Mouse (Mus musculus): ENCODE measurements around the gene Ret.

Ret gene

GRCm38 (mm10) chr6:118197440-118197975, at the start of gene Ret:
Ret (minus strand) TSS chr6:118197718.
- no peak for DNase-seq

- no peak for DNase-seq
Observed at GRCm38 (mm10) chr6:118247161-118247560, 49.6 kb upstream of the Ret start.

- no peak for DNase-seq
Observed at GRCm38 (mm10) chr6:118244106-118244505, 46.6 kb upstream of the Ret start.

DNA sequence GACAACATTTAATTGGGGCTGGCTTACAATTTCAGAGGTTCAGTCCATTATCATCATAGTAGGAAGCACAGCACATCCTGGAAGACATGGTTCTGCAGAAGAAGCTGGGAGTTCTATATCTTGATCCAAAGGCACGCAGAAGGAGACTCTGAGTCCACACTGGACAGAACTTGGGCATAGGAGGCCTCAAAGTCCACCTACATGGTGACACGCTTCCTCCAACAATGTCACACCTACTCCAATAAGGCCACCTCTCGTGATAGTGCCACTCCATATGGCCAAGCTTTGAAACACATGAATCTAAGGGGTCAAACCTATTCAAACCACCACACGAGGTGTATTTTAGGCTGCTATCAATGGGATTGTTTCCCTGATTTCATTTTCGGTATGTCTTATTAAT, 45.4 kb upstream of the Ret start:
- no peak for DNase-seq

GRCm38 (mm10) chr6:118226072-118226471, 28.6 kb upstream of the Ret start:
- DNase-seq, result no peak

DNA sequence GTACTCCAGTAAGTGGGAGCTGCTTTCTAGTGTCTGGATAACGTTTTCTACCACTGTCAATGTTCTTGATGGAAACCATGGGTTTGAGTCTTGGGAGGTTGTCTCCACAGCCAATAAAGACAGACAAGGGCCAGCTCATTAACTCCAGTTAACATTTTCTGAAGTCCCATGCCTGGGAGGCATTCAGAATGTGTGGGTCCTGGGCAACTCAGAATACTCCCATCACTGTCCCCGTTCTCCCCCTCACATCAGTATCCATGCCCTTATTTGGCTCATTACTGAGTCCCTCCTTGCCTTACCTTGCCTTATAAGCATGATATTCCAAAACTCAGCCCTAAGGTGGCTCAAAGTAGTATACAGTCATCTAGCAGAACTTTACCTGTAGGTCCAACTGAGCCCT, 25.0 kb upstream of the Ret start:
- no peak for DNase-seq

- no peak for DNase-seq
Observed at GRCm38 (mm10) chr6:118215676-118216075, 18.2 kb upstream of the Ret start.

DNA sequence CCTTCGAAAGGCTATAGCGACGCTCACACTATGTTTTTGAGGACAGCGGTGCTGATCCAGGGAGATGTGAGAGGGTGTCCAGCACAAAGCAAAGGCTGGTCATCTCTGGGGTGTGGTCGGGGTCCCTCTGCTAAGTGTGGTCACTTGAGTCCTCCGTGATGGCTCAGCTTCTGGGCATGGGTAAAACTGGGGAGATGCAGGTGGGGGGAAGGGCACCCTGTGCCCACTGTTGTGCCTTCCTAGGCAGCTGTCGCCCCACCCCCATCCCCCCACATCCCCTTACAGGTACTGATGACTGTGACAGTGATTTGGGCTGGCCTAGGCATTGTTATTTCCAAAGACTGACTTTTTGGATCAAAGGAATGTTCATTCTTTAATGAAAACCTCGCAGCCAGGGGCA, 10.8 kb upstream of the Ret start:
- DNase-seq, result no peak

- DNase-seq, result no peak
Observed at GRCm38 (mm10) chr6:118206386-118206785, 8.9 kb upstream of the Ret start.

GRCm38 (mm10) chr6:118205176-118205890, 7.8 kb upstream of the Ret start:
- DNase-seq, result no peak

DNA sequence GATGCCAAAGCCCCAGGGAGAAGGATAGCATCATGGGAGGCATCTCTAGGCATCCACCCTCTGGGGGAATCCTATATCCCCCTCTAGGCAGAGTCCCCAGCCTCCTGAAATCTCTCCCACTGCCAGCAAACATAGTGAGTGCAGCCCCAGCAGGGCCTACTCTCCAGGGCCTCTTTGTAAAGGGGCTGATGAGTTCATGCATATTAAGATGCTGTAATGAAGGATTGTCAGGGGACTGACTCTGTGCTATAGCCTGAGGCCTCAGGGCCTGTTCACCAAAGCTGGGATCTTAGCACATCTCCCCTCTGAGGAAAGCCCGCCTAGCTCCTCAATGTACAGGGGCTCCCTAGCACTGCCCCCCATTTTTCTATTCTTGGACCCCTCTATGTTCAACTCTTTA, 6.6 kb upstream of the Ret start:
- DNase-seq, result no peak

DNA sequence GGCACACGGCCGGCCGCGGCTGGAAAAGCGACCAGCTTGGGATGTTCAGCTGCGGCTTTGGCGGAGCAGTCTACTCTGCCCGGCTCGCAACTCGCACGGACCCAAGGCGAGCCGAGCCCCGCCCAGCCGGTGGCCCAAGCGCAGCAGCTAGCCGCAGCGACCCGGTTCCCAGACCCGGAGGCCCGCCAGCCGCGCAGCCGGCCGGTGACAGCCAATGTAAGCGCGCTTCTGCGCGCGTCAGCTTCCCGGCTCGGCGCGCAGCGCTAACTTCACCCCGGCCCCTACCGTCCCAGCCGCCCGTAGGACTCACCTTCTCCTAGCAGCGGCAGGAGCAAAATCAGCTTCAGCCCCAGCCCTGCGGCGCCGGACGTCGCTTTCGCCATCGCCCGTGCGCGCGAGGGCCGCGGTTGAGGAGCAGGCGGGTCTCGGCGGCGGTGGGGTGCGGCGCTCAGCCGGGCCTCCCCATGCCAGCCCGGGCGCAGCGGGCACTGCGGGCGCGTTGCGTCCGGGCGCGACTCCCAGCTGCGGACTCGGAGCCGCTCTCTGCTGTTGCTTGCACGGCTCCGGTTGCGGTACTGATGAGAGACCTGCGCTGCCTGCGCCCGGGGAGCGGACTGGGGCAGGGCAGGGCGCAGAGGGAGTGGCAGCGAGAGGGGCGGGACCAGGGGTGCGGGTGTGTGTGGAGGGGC, 623 bp downstream of the Ret start:
- no peak for DNase-seq

DNA sequence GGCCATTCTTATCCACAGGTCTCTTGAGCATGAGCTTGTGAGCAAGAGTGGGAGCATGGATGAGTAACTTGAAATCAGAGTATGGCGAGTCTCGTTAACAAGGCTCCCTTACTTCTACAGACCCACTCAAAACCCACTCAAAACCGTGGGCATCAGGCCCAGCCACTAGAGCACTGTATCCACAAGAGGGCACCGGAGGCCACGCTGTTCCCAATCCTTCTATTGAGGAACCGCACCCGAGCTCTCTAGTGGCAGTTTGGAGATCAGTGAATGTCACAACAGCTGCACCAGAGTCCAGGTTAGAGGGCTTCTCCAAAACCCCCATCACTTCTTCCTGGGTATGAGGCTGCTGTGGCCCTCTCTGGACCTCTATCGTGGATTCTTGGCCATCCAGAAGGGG, 2.4 kb downstream of the Ret start:
- DNase-seq, result no peak

GRCm38 (mm10) chr6:118192882-118193281, 4.6 kb downstream of the Ret start:
- DNase-seq, result no peak

DNA sequence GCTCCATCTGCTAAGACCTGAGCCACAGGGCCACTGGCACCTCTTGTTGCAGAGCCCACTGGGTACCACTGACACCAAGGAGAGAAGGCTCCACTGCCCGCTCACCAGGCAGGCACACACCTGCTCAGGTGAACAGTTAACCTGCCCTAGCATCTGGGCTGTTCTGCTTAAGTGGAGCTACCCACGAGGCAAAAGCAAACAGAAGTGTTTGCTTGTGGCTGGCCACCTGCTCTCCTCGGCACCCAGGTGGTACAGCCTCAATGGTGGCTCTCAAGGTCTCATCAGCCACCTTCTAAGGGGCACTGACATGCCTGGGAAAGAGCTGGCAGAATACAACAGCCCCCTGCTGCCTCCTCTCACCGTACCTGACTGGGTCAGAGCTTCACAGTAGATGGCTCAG, 5.3 kb downstream of the Ret start:
- DNase-seq, result no peak

DNA sequence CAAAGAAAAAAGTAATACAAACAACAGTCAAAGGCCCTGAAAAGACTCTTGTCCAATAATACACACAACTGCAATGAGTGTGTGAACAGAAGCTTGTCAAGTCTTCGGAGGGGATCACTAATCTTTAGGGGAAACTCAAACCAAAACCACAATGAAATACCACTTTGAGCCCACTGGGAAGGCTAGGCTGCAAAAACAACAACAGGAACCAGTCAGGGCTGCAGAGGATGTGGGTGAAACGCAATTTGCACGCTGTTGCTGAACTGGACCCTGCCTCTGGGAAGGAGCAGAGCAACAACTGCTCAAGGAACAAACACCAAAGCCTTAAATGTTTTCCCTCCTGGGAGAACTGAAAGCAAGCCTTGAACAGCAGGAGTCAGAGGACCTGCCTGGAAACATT, 7.8 kb downstream of the Ret start:
- DNase-seq, result no peak

GRCm38 (mm10) chr6:118188599-118188998, 8.9 kb downstream of the Ret start:
- no peak for DNase-seq

DNA sequence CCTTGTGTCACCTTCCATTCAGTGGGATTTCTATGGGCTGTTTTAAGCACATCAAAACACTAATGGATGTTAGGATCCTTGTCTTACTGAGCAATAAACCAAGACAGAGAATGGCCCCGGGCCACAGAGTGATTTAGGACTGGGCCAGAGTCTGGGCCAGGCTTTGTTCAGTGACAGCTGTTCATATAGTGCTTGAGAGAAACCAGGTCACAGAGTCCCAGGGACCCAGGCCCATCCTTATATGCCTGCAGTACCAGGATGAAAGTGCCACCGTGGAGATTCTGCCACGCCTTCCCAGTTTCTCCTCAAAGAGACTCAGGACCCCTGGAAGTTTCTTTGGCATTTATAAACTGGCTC, 10.3 kb downstream of the Ret start:
- no peak for DNase-seq

GRCm38 (mm10) chr6:118186620-118187284, 10.8 kb downstream of the Ret start:
- no peak for DNase-seq

GRCm38 (mm10) chr6:118184126-118184525, 13.4 kb downstream of the Ret start:
- DNase-seq, result no peak

DNA sequence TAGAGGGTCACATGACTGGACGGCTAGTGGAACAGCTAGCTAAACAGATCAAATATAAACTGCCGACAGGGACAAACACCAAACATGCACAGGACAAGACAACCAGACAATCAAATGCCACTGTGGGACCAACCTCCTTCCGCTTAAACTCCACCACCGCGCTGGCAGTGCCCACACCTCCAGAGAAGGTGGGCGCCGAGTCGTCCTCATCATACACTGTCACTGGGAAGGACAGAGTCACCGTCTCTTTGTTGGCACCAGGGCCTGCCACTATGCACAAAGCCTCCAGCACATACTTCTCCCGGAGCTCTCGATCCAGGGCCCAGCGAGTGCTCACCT, 17.5 kb downstream of the Ret start:
- no peak for DNase-seq

DNA sequence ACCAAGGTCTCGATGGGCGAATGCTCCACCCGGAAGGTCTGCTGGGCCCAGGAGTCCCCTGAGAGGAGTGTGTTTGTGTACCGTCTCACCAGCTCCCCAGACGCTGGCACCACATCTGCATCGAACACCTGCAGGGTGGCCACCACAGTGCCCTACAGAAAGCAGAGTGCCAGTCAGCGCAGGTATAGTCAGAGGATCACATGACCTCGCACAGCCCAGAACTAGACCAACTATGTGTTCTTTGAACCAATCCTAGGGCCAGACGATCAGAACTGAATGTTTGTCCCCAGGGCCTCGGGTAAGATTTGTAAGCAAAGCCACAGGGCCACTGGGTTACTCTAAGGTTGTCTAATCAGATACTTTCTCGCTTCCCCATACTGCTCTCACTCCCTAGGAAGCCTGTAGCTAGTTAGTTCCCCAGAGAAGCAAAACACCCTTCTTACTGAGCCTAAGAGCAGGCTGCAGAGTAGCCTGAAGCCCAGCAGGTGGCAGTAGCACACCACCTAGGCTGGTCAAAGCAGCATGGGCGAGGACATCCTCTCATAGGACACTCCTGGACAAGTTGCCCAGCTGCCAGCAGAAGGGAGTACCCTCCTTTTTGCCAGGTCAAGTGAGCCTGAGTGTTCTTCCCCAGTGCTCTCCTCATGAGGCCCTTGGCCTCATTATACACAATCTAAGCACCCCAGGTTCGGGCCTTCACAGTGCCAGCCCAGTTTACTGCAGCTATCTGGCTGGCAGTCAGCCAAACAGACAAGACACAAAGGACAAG, 18.0 kb downstream of the Ret start:
- peak in 1 of 2 experiments; percentile 14 for DNase-seq

- DNase-seq, result no peak
Observed at GRCm38 (mm10) chr6:118173975-118174328, 23.6 kb downstream of the Ret start.
